Mouse (Mus musculus) gastrocnemius, adult 18-20 months (tissue): ENCODE measurements around the gene Tubg1. TPM values are rescaled to one million over a fixed set of nuclear protein-coding genes. Genes with fewer than 3 reads are reported as not detected.
A peak's percentile ranks its signal among the peaks of the same experiment; 100 is the strongest.
"Not testable (repeated sequence)": the region's sequence is repeated elsewhere in the genome, so short reads cannot be mapped to it uniquely, and the experiment has no call there.

Experiments used
- DNase-seq: peaks from one replicate; pipeline ENCODE4 v3.0.0; 2021; ENCODE audit warnings: low spot score
- total RNA-seq, 2 experiments: library from RNA; stranded (reverse); gene quantifications; 2 replicates each; pipeline ENCODE4 v1.2.3; 2021

Gene Tubg1
- total RNA-seq, 2 experiments from 2014 or later = 24.7 to 26.2 TPM

- no peak for DNase-seq
These were observed 18.9 kb downstream of the Tubg1 start for GRCm38 (mm10) chr11:101138536-101139181.

DNA sequence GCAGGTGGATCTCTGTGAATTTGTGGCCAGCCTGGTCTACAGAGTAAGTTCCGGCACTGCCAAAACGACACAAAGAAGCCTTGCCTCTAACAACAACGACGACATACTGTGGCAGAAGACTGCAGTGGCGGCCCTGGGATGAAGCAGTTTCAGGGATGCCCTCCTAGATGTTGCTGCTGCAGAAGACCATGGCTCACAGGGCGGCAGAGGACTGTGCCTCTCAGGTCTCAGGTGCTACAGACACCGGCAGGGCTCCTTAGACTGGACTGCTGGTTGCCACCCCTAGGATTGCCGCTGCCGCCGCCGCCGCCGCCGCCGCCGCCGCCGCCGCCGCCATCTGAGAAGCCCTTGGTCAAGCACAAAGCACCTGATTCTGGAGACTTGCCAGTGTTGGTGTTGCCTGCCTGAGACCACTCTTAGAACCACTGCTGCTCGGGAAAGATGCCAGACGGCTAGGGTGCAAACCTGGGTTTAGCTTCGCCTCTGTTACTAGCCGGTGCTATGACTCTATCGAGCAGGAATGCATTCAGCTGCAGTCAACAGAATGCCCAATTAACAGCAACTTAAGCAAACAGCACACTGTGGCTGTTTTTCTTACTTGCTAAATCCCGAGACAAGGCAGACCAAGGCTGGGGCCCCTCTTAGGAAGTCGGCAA is 20.6 kb downstream of the Tubg1 start:
- no peak for DNase-seq

- DNase-seq = no peak
These were observed 21.4 kb downstream of the Tubg1 start for GRCm38 (mm10) chr11:101141088-101141487.

- no peak for DNase-seq
These were observed 22.7 kb downstream of the Tubg1 start for GRCm38 (mm10) chr11:101142215-101142967.

DNA sequence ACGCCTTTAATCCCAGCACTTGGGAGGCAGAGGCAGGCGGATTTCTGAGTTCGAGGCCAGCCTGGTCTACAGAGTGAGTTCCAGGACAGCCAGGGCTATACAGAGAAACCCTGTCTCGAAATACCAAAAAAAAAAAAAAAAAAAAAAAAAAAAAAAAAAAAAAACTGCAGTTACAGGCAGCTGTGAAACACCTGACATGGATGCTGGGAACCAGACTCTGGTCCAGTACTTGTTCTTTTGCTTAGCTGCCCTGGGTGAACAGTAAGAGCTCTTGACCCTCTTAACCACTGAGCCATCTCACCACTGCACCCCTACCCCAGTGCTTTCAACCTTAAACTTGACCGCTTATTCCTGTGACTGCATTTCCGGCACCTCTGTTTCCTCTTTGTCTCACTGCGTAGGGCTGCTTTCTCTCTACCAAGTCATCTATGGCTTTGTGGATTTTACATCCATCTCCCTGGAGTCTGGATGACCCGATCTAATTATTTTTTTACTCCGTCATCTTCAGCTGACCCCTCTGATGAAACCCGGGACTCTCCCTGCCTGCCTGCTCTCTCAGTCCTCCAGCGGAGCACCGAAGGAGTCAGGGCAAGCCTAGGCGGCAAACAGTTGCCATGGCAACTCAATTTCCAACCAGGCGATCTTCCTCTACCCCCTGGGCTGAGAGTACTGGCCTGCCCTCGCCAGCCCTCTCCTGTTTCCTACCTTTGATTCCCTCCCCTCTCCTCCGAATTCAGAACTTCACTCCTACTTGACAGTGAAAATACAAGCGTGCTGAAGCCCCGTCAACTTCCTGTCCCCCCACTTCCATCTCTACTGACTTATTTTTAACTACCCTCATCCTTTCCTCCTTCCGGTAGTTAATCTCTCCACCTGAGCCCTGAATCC is 23.8 kb downstream of the Tubg1 start:
- DNase-seq = no peak

DNA sequence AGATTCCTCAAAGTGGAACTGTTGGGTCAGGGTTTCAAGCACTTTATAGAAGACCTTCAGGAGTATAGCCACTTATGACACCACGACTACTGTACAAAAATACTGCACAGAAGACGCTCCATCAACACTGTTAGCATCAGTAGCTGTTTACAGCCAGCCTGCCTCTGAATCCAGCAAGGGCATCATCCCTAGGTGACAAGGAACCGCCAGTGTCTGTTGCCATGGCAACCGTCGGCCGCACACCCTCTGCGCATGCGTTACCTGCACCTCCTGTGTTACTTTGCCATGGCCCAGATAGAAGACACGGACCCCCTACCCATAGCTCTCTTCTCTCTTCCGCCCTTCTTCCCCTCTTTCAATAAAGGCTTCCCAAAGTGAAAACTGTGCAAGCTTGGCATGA is 26.6 kb downstream of the Tubg1 start:
- no peak for DNase-seq

DNA sequence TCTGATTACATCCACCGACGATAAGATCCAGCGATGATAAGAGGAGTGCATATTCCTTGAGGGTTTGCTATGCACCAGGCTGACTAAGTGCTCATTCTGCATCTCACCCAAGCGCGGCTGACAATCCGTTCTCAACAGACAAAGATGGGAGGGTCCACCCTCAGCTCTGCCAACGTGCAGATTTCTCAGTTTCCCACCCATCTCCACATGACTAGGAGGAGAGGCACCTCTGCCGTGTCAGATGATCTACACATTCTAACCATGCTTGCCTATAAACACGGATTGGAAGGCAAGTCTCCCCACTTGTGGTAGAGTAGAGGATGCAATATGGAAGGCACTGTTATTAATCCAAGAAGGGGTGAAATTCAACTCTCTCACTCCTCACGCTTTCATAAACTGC is 29.0 kb downstream of the Tubg1 start:
- no peak for DNase-seq

GRCm38 (mm10) chr11:101149178-101150105 is 29.7 kb downstream of the Tubg1 start:
- peak; percentile 57 for DNase-seq

DNA sequence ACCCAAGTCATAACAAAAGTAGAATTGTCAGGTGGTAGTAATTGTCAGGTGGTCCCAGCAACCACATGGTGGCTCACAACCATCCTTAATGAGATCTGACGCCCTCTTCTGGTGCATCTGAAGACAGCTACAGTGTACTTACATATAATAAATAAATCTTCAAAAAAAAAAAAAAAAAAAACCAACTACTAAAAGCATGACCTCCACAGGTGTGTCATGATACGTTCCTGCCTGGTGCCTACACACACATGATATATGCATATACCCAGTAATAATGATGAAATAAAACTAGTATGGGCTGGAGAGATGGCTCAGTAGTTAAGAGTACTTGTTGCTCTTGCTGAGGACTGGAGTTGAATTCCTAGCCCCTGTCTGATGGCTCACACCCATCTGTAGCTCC is 31.3 kb downstream of the Tubg1 start:
- DNase-seq = no peak

DNA sequence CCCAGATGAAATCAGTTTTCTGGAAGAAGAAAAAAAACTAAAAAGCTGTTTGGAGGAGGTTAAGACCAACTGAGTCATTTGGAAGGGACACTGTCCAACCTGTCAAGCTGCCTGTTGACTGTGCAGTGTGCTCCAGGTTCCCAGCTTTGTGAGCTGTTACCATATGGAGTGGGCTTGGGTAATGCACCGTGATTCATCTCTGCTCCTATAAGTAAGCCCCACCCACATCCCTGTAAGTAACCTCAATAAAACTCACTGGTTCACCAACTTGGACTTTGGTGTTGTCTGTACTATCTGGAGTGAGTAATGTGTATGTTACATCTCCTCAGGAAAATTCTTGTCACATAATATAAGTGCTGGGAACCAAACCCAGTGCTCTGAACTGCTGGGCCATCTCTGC is 33.1 kb downstream of the Tubg1 start:
- no peak for DNase-seq

DNA sequence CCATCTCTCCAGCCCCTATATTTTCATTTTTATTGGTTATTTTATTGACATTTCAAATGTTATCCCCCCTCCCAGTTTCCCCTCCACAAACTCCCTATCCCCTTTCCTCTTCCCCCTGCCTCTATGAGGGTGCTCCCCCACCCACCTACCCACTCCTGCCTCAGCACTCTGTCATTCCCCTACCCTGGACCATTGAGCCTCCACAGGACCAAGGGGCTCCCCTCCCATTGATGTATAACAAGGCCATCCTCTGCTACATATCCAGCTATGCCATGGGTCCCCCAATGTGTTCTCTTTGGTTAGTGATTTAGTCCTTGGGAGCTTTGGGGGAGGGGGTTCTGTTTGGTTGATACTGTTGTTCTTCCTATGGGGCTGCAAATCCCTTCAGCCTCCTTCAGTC is 34.9 kb downstream of the Tubg1 start:
- DNase-seq = no peak

DNA sequence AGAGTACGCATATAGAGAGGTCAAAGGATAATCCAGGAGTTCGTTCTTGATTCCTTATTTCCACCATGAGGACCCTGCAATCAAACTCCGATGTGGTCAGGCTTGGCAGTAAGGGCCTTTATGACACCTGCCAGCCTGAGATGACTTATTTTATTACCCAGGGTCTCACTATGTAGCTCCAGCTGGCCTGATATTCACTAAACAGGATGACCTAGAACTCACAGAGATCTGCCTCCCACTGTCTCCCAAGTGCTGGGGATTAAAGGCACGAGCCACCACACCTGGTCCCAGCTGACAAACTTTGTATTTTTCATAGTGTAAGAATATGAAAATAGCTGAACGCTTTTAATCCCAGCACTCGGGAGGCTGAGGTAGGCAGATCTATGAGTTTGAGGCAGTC is 35.4 kb downstream of the Tubg1 start:
- DNase-seq = no peak

DNA sequence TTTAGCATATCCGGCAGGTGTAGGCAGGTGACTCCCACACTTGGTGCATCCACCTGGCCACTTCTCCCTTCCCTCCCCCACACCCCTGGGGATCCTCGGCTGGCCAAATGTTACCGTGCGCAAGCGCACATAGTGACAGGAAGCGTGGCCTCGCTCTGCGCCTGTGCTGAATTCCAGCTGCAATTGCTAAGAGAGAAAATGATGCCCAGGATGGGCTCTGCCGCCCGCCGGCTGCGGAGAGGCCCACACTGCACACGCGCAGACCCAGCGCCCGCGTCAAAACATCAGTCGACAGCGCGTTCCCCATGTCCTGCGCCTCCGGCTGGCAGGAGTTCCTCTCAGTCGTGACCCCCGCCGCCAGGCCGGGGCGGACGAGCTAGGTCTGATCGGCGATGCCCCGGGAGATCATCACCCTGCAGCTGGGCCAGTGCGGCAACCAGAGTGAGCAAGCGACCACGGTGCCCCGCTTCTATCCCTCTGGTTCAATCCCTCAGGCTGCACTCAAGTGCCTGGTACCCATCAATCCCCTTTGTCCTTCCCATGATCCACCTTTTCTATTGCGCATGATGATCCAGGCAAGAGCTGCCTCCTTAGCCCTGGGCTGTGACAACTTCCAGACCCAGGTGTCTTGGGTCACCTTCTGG is 36.1 kb downstream of the Tubg1 start, which contains the start of gene Tubg2:
Gene Tubg2 (plus strand): TSS at position 180 of the 644 bp plus-strand sequence.
- peak; percentile 50 for DNase-seq

DNA sequence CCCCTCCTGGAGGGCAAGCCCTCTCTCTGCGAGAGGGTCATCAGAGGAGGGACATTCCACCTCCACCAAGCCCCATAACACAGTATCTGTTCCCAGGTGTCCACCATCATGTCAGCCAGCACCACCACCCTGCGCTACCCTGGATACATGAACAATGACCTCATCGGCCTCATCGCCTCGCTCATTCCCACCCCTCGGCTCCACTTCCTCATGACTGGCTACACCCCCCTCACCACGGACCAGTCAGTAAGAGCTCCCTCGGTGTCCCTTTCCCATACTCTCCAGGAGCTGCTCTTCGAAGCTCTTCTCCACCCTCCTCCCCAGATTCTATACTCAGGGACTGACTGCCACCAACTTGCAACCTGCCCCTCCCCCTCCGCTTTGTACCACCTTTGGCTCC is 40.4 kb downstream of the Tubg1 start:
- not testable (repeated sequence) for DNase-seq

DNA sequence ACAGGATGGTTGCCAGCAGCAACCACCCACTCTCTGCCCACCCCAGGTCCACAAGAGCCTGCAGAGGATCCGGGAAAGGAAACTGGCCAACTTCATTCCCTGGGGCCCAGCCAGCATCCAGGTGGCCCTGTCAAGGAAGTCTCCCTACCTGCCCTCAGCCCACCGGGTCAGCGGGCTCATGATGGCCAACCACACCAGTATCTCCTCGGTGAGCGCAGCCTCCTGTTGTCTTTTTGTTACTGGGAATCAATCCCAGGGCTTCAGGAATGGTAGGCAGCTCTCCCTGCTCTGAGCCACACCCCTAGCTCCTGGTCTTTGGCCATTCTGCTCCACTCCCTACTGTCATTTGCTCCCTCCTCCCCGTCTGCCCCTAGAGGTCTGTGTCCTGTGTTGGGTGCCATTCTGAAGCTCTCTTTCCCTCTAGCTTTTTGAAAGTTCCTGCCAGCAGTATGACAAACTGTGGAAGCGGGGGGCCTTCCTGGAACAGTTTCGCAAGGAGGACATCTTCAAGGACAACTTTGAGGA is 41.3 kb downstream of the Tubg1 start:
- not testable (repeated sequence) for DNase-seq

- DNase-seq = no peak
These were observed 41.8 kb downstream of the Tubg1 start for GRCm38 (mm10) chr11:101161551-101161950.

GRCm38 (mm10) chr11:101162301-101162700 is 42.6 kb downstream of the Tubg1 start:
- no peak for DNase-seq

GRCm38 (mm10) chr11:101162772-101163171 is 43.0 kb downstream of the Tubg1 start:
- DNase-seq = peak; percentile 92

DNA sequence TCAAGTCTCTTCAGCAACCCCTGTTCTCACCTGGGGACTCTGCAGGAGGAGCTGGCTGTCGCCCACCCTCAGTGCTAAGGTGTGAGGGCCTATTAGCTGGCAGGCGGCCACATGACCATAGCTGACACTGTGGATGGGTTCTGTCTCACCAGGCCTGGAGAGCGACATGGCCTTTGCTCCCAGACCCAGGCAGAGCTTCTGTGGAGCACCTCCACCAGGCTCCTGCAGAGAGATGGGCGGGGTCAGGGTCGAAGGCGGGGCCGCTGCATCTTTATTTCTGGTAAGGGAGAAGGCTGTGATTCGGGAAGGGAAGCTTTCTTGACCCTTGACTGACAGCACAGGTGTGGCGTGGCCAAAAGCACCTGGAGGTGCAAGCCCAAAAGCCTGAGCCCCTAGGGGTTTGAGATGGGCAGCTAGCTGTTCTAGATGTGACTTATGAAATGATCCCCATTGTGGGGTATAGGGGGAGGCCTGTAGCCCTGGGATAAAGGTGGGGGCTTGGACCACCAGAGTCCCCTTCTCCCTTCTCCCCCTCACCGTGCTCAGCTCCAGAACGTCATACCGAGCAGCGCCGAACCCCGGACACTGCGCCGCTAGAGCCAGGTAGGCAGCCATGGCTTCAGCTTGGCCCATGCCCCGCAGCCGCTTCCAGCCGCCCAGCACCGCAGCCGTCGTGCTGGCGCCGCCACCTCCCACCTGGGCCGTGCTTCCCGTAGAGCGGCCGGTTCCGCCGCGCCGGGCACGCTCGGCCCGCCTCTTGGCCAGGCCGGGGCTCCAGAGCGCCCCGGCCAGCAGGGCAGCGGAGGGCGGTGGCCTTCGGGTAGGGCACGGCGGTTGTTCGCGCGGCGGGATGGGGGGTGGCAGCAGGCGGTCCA is 44.0 kb downstream of the Tubg1 start:
- no peak for DNase-seq
